Mouse (Mus musculus) heart, adult 2 months (tissue): ENCODE results near the gene Relb. TPM values are rescaled to one million over a fixed set of nuclear protein-coding genes. Genes with fewer than 3 reads are reported as not detected.

ENCODE experiments used
- DNase-seq, 2 experiments: peaks; one replicate each; pipeline ENCODE4 v3.0.0; 2021
- H3K27ac ChIP-seq: fragments of 200-600 bp; 2 replicates; pipeline ENCODE4 v1.8.1; 2022
- H3K27me3 ChIP-seq: fragments of 200-500 bp; 2 replicates; pipeline ENCODE4 v1.6.1; 2012; ENCODE audit warnings: mild to moderate bottlenecking, low read length, inconsistent platforms, mixed read lengths; ENCODE audit not compliant: control insufficient read depth, insufficient read depth
- H3K36me3 ChIP-seq: fragments of 200-500 bp; 2 replicates; pipeline ENCODE4 v1.6.1; 2012; ENCODE audit warnings: low read length, inconsistent platforms; ENCODE audit not compliant: control insufficient read depth, insufficient read depth
- H3K4me1 ChIP-seq: fragments of 200-500 bp; 2 replicates; pipeline ENCODE4 v1.6.1; 2011; ENCODE audit warnings: low read length; ENCODE audit not compliant: control insufficient read depth, insufficient read depth
- H3K4me3 ChIP-seq: fragments of 200-600 bp; 2 replicates; pipeline ENCODE4 v1.8.1; 2022
- H3K79me2 ChIP-seq: fragments of 200-500 bp; replicated peaks from 2 replicates; pipeline ENCODE4 v1.6.1; 2012; ENCODE audit warnings: mild to moderate bottlenecking, inconsistent platforms, low read length, moderate library complexity, mixed read lengths; ENCODE audit not compliant: control insufficient read depth, insufficient read depth
- H3K9ac ChIP-seq: fragments of 200-500 bp; 2 replicates; pipeline ENCODE4 v1.6.1; 2012; ENCODE audit warnings: low read depth, mild to moderate bottlenecking, control low read depth, inconsistent platforms, low read length, mixed read lengths
- CTCF ChIP-seq: fragments of 200-600 bp; IDR thresholded peaks from 2 replicates; pipeline ENCODE4 v1.8.1; 2022; ENCODE audit warnings: antibody characterized with exemption, mild to moderate bottlenecking, moderate library complexity
- EP300 ChIP-seq: fragments of 200-500 bp; IDR thresholded peaks from 2 replicates; pipeline ENCODE4 v1.6.1; 2011; ENCODE audit warnings: low read depth, low read length, control low read depth; ENCODE audit not compliant: insufficient read depth
- POLR2A ChIP-seq: fragments of 200-500 bp; IDR thresholded peaks from 2 replicates; pipeline ENCODE4 v1.6.1; 2011; ENCODE audit warnings: mild to moderate bottlenecking, low read depth, low read length, control low read depth; ENCODE audit not compliant: insufficient read depth
- WGBS: fragments of 180-500 bp; shearing (Covaris S2); methylation state at CpG from one replicate; pipeline ENCODE4 v1.1.7; 2018; 5-methylcytosine and 5-hydroxymethylcytosine counted together
- intact Hi-C: fragments of 180-260 bp; cut with DNase I; formaldehyde crosslinking; loops from one replicate; pipeline ENCODE4 v1.15.1; 2025
- polyA plus RNA-seq: library from polyadenylated mRNA; depleted of rRNA; stranded (reverse); fragments of >200 nt; gene quantifications from 2 replicates; pipeline ENCODE4 v1.2.3, GENCODE M21; 2012
- total RNA-seq, 2 experiments: library from RNA; stranded (reverse); gene quantifications; 2 replicates each; pipeline ENCODE4 v1.2.3; 2021

Relb gene
- total and polyA plus RNA-seq, 3 experiments, result 7.1 to 12.1 (median 7.6) TPM

- no peak for DNase-seq
- 72% methylated on average over 11 of the region's 11 CpGs for WGBS
- Histone ChIP-seq H3K4me3 (no peak overlapping the region), H3K79me2 (no peaks in the 10 kb centered on the region), H3K27ac (no peak overlapping the region), H3K27me3 (no peaks in the 10 kb centered on the region), H3K4me1 (peaks cover 3% of the 10 kb centered on the region; the same call in 1 of the 2 replicates), H3K36me3 (no peaks in the 10 kb centered on the region), H3K9ac (no peak overlapping the region)
- intact Hi-C loops, result no loop called here
- TF ChIP-seq POLR2A, result no peak
- TF ChIP-seq CTCF, result no peak
- no peak for TF ChIP-seq EP300
These were observed 6.0 kb upstream of the Relb start for GRCm38 (mm10) chr7:19635074-19635827.

GRCm38 (mm10) chr7:19634591-19634990 is 5.4 kb upstream of the Relb start:
- no peak for DNase-seq
- H3K27me3 ChIP-seq, result no peaks in the 10 kb centered on the region
- no peaks in the 10 kb centered on the region for H3K36me3 ChIP-seq
- H3K4me1 ChIP-seq, result peaks cover 4% of the 10 kb centered on the region; the same call in 1 of the 2 replicates
- H3K79me2 ChIP-seq, result no peaks in the 10 kb centered on the region
- no peak for TF ChIP-seq POLR2A
- no peak for TF ChIP-seq EP300
- no peak for TF ChIP-seq CTCF
- no peak overlapping the region for H3K4me3 ChIP-seq
- no peak overlapping the region for H3K9ac ChIP-seq
- no peak overlapping the region for H3K27ac ChIP-seq
- 84% methylated on average over 2 of the region's 2 CpGs for WGBS
- intact Hi-C loops, result no loop called here

GRCm38 (mm10) chr7:19633855-19634254 is 4.6 kb upstream of the Relb start:
- H3K4me3 ChIP-seq, result no peak overlapping the region
- H3K36me3 ChIP-seq, result no peaks in the 10 kb centered on the region
- TF ChIP-seq POLR2A (no peak), CTCF (no peak), EP300 (no peak)
- 91% methylated on average over 15 of the region's 15 CpGs for WGBS
- intact Hi-C loops, result no loop called here
- H3K27ac ChIP-seq, result no peak overlapping the region
- H3K9ac ChIP-seq, result no peak overlapping the region
- H3K27me3 ChIP-seq, result no peaks in the 10 kb centered on the region
- H3K4me1 ChIP-seq, result peaks cover 4% of the 10 kb centered on the region; the same call in 1 of the 2 replicates
- H3K79me2 ChIP-seq, result no peaks in the 10 kb centered on the region
- no peak for DNase-seq

GRCm38 (mm10) chr7:19633197-19633596 is 4.0 kb upstream of the Relb start:
- no peaks in the 10 kb centered on the region for H3K36me3 ChIP-seq
- DNase-seq, result no peak
- WGBS, result 86% methylated on average over 17 of the region's 17 CpGs
- TF ChIP-seq CTCF (no peak), EP300 (no peak), POLR2A (no peak)
- no peaks in the 10 kb centered on the region for H3K27me3 ChIP-seq
- H3K4me3 ChIP-seq, result no peak overlapping the region
- no peaks in the 10 kb centered on the region for H3K79me2 ChIP-seq
- H3K4me1 ChIP-seq, result peaks cover 4% of the 10 kb centered on the region; the same call in 1 of the 2 replicates
- H3K27ac ChIP-seq, result no peak overlapping the region
- intact Hi-C loops, result no loop called here
- H3K9ac ChIP-seq, result no peak overlapping the region

- Histone ChIP-seq H3K27me3 (no peaks in the 10 kb centered on the region), H3K4me3 (no peak overlapping the region), H3K9ac (no peak overlapping the region), H3K36me3 (no peaks in the 10 kb centered on the region), H3K27ac (no peak overlapping the region), H3K79me2 (no peaks in the 10 kb centered on the region), H3K4me1 (peaks cover 4% of the 10 kb centered on the region; the same call in 1 of the 2 replicates)
- no peak for TF ChIP-seq EP300
- no peak for TF ChIP-seq POLR2A
- TF ChIP-seq CTCF, result no peak
- no peak for DNase-seq
- intact Hi-C loops, result no loop called here
These were observed 3.5 kb upstream of the Relb start for GRCm38 (mm10) chr7:19632720-19633119.

- Histone ChIP-seq H3K9ac (no peak overlapping the region), H3K27ac (no peak overlapping the region), H3K36me3 (no peaks in the 10 kb centered on the region), H3K4me3 (no peak overlapping the region), H3K79me2 (no peaks in the 10 kb centered on the region), H3K27me3 (no peaks in the 10 kb centered on the region), H3K4me1 (peaks cover 4% of the 10 kb centered on the region; the same call in 1 of the 2 replicates)
- no peak for TF ChIP-seq EP300
- TF ChIP-seq POLR2A, result no peak
- TF ChIP-seq CTCF, result no peak
- DNase-seq, result no peak
- intact Hi-C loops, result no loop called here
These were observed 3.0 kb upstream of the Relb start for GRCm38 (mm10) chr7:19632275-19632674.
